Mouse (Mus musculus) limb, embryonic 10.5 days (tissue): ENCODE measurements around the gene Fam168a. TPM values are rescaled to one million over a fixed set of nuclear protein-coding genes. Genes with fewer than 3 reads are reported as not detected.
A peak's percentile ranks its signal among the peaks of the same experiment; 100 is the strongest.
"Not testable (repeated sequence)": the region's sequence is repeated elsewhere in the genome, so short reads cannot be mapped to it uniquely, and the experiment has no call there.

ENCODE experiments used
- DNase-seq: peaks from one replicate; pipeline ENCODE4 v3.0.0-alpha.2; 2017; ENCODE audit warnings: low spot score
- H3K27ac ChIP-seq: fragments of 300-500 bp; sonication (generic); 2 replicates; pipeline ENCODE4 v1.5.1; 2016; ENCODE audit warnings: mild to moderate bottlenecking
- H3K27me3 ChIP-seq: fragments of 300-500 bp; sonication (generic); 2 replicates; pipeline ENCODE4 v1.6.1; 2016; ENCODE audit warnings: low read depth, mild to moderate bottlenecking; ENCODE audit not compliant: poor library complexity, severe bottlenecking
- H3K36me3 ChIP-seq: fragments of 300-500 bp; sonication (generic); 2 replicates; pipeline ENCODE4 v1.6.1; 2016; ENCODE audit warnings: mild to moderate bottlenecking, moderate library complexity
- H3K4me1 ChIP-seq: fragments of 300-500 bp; sonication (generic); 2 replicates; pipeline ENCODE4 v1.6.1; 2016
- H3K4me3 ChIP-seq: fragments of 300-500 bp; sonication (generic); 2 replicates; pipeline ENCODE4 v1.5.1; 2016; ENCODE audit warnings: mild to moderate bottlenecking, moderate library complexity
- H3K9me3 ChIP-seq: fragments of 300-500 bp; sonication (generic); replicated peaks from 2 replicates; pipeline ENCODE4 v1.6.1; 2016; ENCODE audit warnings: mild to moderate bottlenecking
- WGBS: fragments of 180-500 bp; shearing (Covaris S2); methylation state at CpG from one replicate; pipeline ENCODE4 v1.1.7; 2016; 5-methylcytosine and 5-hydroxymethylcytosine counted together
- polyA plus RNA-seq: library from polyadenylated mRNA; unstranded; fragments of >200 nt; fragmentation: Nextera tagmentation; extraction: Ambion mirVana; gene quantifications from 2 replicates; pipeline ENCODE4 v1.2.1, GENCODE M21; 2016

The Fam168a gene
- polyA plus RNA-seq, 1 experiment from 2014 or later: 39.6 TPM

GRCm38 (mm10) chr7:100839632-100840402 lies 133.4 kb downstream of the Fam168a start:
- no peaks in the 10 kb centered on the region for H3K27me3 ChIP-seq
- 95% methylated on average over 6 of the region's 6 CpGs for WGBS
- H3K4me1 ChIP-seq: peaks cover 8% of the 10 kb centered on the region
- H3K9me3 ChIP-seq: no peaks in the 10 kb centered on the region
- no peak overlapping the region for H3K4me3 ChIP-seq
- H3K36me3 ChIP-seq: peaks cover 65% of the 10 kb centered on the region
- no peak overlapping the region for H3K27ac ChIP-seq
- DNase-seq: no peak

DNA sequence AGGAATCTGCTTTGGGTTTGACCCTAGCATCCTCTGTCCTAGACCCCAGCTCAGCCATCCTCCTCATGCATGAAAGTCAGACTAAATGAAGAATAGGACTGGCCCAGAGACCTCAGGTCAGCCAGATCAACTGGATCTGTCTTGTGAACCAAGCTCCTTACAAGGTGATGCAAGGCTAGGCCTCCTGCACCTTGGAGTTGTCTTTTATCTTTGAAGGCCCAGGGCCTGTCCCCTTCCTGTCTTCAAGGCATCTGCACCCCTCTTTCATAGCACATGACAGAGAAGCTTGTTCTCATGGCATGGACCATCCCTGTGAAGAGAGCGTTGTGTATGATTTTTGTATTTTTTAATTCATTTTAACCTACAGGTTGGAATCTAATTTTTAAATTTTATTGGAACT lies 134.5 kb downstream of the Fam168a start:
- H3K4me1 ChIP-seq: peaks cover 19% of the 10 kb centered on the region
- H3K27me3 ChIP-seq: no peaks in the 10 kb centered on the region
- H3K9me3 ChIP-seq: no peaks in the 10 kb centered on the region
- WGBS: 100% methylated on average over 1 of the region's 1 CpGs
- no peak for DNase-seq
- H3K27ac ChIP-seq: no peak overlapping the region
- H3K4me3 ChIP-seq: no peak overlapping the region
- peaks cover 54% of the 10 kb centered on the region for H3K36me3 ChIP-seq

GRCm38 (mm10) chr7:100841608-100842007 lies 135.2 kb downstream of the Fam168a start:
- DNase-seq: no peak
- Histone ChIP-seq H3K27ac (no peak overlapping the region), H3K36me3 (peaks cover 47% of the 10 kb centered on the region), H3K4me3 (no peak overlapping the region), H3K4me1 (peaks cover 26% of the 10 kb centered on the region), H3K9me3 (no peaks in the 10 kb centered on the region), H3K27me3 (no peaks in the 10 kb centered on the region)
- 94% methylated on average over 6 of the region's 6 CpGs for WGBS

- 97% methylated on average over 5 of the region's 5 CpGs for WGBS
These were observed 135.7 kb downstream of the Fam168a start for GRCm38 (mm10) chr7:100842175-100842574.

DNA sequence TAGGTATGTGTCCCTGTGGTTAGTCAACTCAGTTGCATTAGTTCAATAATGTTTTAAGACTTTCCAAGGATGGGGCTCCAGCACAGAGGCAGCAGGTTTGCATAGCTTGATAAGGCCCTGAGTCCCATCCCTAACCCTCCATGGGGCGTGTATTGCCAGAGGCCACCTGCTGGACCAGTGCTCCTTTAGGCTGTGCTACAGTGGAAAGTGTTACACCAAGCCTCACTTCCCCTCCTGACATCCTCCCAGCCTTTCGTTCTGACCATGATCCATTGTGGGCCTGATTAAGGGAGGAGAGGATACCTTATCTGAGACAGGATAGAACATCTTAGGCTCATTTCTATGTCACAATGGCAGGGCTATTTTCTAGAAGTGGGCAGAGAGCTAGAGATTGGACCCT lies 137.4 kb downstream of the Fam168a start:
- H3K27me3 ChIP-seq: no peaks in the 10 kb centered on the region
- DNase-seq: no peak
- 90% methylated on average over 2 of the region's 2 CpGs for WGBS

More at GRCm38 (mm10) chr7:100842175-100842574, 135.7 kb downstream of the Fam168a start:
- H3K9me3 ChIP-seq: no peaks in the 10 kb centered on the region
- H3K4me3 ChIP-seq: no peak overlapping the region
- DNase-seq: no peak
- H3K27ac ChIP-seq: no peak overlapping the region
- peaks cover 47% of the 10 kb centered on the region for H3K36me3 ChIP-seq
- H3K4me1 ChIP-seq: peaks cover 29% of the 10 kb centered on the region
- no peaks in the 10 kb centered on the region for H3K27me3 ChIP-seq

GRCm38 (mm10) chr7:100844385-100845025 lies 138.1 kb downstream of the Fam168a start:
- H3K4me3 ChIP-seq: no peak overlapping the region
- no peaks in the 10 kb centered on the region for H3K9me3 ChIP-seq
- no peaks in the 10 kb centered on the region for H3K27me3 ChIP-seq
- peaks cover 33% of the 10 kb centered on the region for H3K4me1 ChIP-seq
- H3K27ac ChIP-seq: peak overlapping the region; percentile 56
- 85% methylated on average over 2 of the region's 2 CpGs for WGBS
- DNase-seq: no peak
- peaks cover 51% of the 10 kb centered on the region for H3K36me3 ChIP-seq

More for the DNA sequence above, 137.4 kb downstream of the Fam168a start:
- Histone ChIP-seq H3K4me1 (peaks cover 33% of the 10 kb centered on the region), H3K27ac (0 out of 2 replicates have a peak overlapping the region, but pooled peaks have one; percentile 56), H3K36me3 (peaks cover 46% of the 10 kb centered on the region), H3K9me3 (no peaks in the 10 kb centered on the region), H3K4me3 (no peak overlapping the region)

DNA sequence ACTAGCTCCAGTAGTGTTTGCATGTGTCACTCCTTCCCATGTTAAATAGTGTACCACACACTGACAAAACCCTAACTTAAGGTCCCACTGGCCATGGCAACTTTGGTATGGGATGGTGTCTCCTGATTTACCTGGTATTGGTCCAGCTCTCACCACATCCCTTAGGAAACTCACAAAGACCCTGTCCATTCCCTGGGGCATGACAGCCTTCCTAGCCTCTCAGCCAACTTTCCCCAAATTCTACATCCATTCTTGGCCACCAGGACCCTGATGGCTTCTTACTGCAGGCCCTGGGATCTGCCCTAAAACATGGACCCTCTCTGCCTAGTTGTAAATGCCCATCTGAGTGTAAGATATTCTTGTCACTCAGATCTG lies 138.6 kb downstream of the Fam168a start:
- Histone ChIP-seq H3K4me1 (peaks cover 33% of the 10 kb centered on the region), H3K27me3 (no peaks in the 10 kb centered on the region), H3K27ac (peak overlapping the region; percentile 56), H3K9me3 (no peaks in the 10 kb centered on the region), H3K36me3 (peaks cover 51% of the 10 kb centered on the region), H3K4me3 (no peak overlapping the region)
- no peak for DNase-seq

DNA sequence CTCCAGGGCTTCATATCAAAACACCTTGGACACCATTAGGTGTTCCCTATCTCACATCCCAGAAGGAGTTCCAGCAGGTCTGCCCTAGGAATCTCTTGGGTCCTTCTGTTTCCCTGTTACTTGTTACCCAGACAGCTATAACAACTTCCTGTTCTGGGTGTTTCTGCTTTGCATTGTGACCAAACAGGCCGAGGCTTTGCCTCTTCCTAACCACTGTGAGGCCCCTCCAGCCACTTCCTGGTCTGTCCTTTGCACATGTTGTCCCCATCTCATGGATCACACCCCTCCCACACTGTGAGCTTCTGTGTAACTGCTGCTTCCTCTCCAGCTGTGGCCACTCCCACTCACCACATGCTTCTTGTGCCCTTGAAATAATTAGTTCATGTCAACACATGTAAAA lies 139.0 kb downstream of the Fam168a start:
- peaks cover 33% of the 10 kb centered on the region for H3K4me1 ChIP-seq
- peaks cover 54% of the 10 kb centered on the region for H3K36me3 ChIP-seq
- peak; percentile 55 for DNase-seq
- no peaks in the 10 kb centered on the region for H3K27me3 ChIP-seq
- H3K9me3 ChIP-seq: no peaks in the 10 kb centered on the region
- no peak overlapping the region for H3K4me3 ChIP-seq
- 22% methylated on average over 1 of the region's 1 CpGs for WGBS
- H3K27ac ChIP-seq: peak overlapping the region; percentile 56

DNA sequence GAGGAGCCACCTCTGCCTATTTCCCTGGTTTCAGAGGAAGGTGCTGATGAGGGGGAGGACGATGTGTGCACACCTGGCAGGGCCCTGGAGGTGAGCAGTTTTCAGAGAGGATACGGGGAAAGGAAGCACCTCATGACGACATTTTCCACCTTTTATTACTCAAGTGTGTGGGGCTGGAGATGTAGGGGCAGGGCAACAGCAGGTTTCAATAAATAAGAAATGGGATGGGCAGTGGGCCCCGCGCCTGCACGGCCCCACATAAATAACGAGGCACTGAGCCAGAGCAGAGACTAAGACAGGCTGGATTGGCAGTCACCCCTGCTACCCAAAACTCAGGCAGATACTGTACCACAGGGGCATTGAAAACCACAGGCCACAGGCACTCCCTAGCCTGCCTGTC lies 139.6 kb downstream of the Fam168a start:
- H3K27ac ChIP-seq: peak overlapping the region; percentile 62; the same call in 1 of the 2 replicates
- H3K9me3 ChIP-seq, H3K27me3 ChIP-seq, H3K4me3 ChIP-seq, DNase-seq: not testable (repeated sequence)
- peaks cover 37% of the 10 kb centered on the region for H3K4me1 ChIP-seq
- H3K36me3 ChIP-seq: peaks cover 59% of the 10 kb centered on the region
- 36% methylated on average over 7 of the region's 7 CpGs for WGBS

DNA sequence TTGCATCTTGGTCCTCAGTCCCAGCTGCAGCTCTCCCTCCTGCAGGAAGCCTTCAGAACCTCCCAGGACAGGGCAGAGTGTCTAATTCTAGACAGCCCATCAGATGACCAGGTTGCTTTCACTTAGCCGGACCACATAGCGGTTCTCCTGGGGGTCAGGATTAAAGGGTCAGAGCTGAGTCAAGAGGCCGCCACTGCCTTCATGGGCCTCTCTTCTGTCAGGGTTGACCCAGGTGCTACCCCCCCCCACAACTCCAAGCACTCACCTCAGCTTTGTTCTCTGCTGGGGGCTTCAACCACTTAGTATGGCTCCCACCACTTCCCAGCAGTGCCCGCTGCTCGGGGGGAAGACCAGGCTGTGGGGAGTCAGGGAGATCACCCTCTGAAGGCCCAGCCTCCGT lies 140.7 kb downstream of the Fam168a start:
- H3K4me1 ChIP-seq: peaks cover 48% of the 10 kb centered on the region
- H3K27ac ChIP-seq: 0 out of 2 replicates have a peak overlapping the region, but pooled peaks have one; percentile 54
- H3K9me3 ChIP-seq: no peaks in the 10 kb centered on the region
- no peak for DNase-seq
- no peak overlapping the region for H3K4me3 ChIP-seq
- WGBS: 85% methylated on average over 6 of the region's 6 CpGs
- no peaks in the 10 kb centered on the region for H3K27me3 ChIP-seq
- H3K36me3 ChIP-seq: peaks cover 55% of the 10 kb centered on the region

DNA sequence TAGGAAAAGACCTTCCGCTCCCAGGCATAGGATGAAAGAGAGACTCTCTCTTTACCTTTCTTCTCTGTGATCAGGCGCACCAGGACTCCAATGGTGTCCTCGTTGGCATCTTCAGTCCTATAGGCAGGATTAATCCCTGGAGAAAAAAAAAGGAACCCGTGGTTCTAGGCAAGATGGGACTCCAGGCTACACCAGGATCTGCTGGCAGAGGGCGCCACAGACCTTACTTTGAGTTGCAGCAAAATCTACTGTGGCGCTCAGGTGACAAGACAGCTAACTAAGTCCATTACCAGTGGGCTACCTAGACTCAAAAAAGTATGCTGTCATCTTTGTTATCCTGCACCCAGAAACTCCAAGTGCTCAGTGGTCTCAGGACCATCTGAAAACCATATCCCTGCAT lies 142.3 kb downstream of the Fam168a start:
- Histone ChIP-seq H3K27ac (no peak overlapping the region), H3K4me1 (peaks cover 64% of the 10 kb centered on the region), H3K36me3 (peaks cover 44% of the 10 kb centered on the region), H3K27me3 (no peaks in the 10 kb centered on the region), H3K9me3 (no peaks in the 10 kb centered on the region), H3K4me3 (no peak overlapping the region)
- peak; percentile 60 for DNase-seq
- WGBS: 32% methylated on average over 6 of the region's 6 CpGs

GRCm38 (mm10) chr7:100849508-100849907 lies 143.1 kb downstream of the Fam168a start:
- H3K36me3 ChIP-seq: peaks cover 42% of the 10 kb centered on the region
- H3K4me3 ChIP-seq: no peak overlapping the region
- H3K27me3 ChIP-seq: no peaks in the 10 kb centered on the region
- no peaks in the 10 kb centered on the region for H3K9me3 ChIP-seq
- H3K27ac ChIP-seq: no peak overlapping the region
- WGBS: 87% methylated on average over 2 of the region's 2 CpGs
- no peak for DNase-seq
- H3K4me1 ChIP-seq: peaks cover 69% of the 10 kb centered on the region
